Mouse (Mus musculus) intestine, embryonic 15.5 days (tissue): ENCODE measurements around the gene Rps6ka5. TPM values are rescaled to one million over a fixed set of nuclear protein-coding genes. Genes with fewer than 3 reads are reported as not detected.

Experiments
- ATAC-seq: fragments of 200-750 bp; cut with Nextera tagmentation; 2 replicates; pipeline ENCODE4 v1.8.0; 2017; ENCODE audit warnings: moderate TSS enrichment, moderate library complexity
- H3K27ac ChIP-seq: fragments of 300-500 bp; sonication (generic); 2 replicates; pipeline ENCODE4 v1.5.1; 2015; ENCODE audit warnings: mild to moderate bottlenecking, inconsistent platforms
- H3K27me3 ChIP-seq: fragments of 300-500 bp; sonication (generic); replicated peaks from 2 replicates; pipeline ENCODE4 v1.6.1; 2015; ENCODE audit warnings: inconsistent platforms
- H3K36me3 ChIP-seq: fragments of 300-500 bp; sonication (generic); 2 replicates; pipeline ENCODE4 v1.6.1; 2015; ENCODE audit warnings: inconsistent platforms
- H3K4me1 ChIP-seq: fragments of 300-500 bp; sonication (generic); replicated peaks from 2 replicates; pipeline ENCODE4 v1.6.1; 2015; ENCODE audit warnings: inconsistent platforms
- H3K4me2 ChIP-seq: fragments of 300-500 bp; sonication (generic); replicated peaks from 2 replicates; pipeline ENCODE4 v1.6.1; 2015; ENCODE audit warnings: mild to moderate bottlenecking, inconsistent platforms
- H3K4me3 ChIP-seq: fragments of 300-500 bp; sonication (generic); replicated peaks from 2 replicates; pipeline ENCODE4 v1.5.1; 2015; ENCODE audit warnings: inconsistent platforms
- H3K9ac ChIP-seq: fragments of 300-500 bp; sonication (generic); 2 replicates; pipeline ENCODE4 v1.6.1; 2015; ENCODE audit warnings: inconsistent platforms
- H3K9me3 ChIP-seq: fragments of 300-500 bp; sonication (generic); 2 replicates; pipeline ENCODE4 v1.6.1; 2016; ENCODE audit warnings: inconsistent platforms
- WGBS: fragments of 180-500 bp; shearing (Covaris S2); methylation state at CpG from one replicate; pipeline ENCODE4 v1.1.7; 2015; 5-methylcytosine and 5-hydroxymethylcytosine counted together
- polyA plus RNA-seq: library from polyadenylated mRNA; unstranded; fragments of >200 nt; fragmentation: Nextera tagmentation; extraction: Ambion mirVana; gene quantifications from 2 replicates; pipeline ENCODE4 v1.2.1, GENCODE M21; 2015

Gene Rps6ka5
- polyA plus RNA-seq, 1 experiment from 2014 or later, result 2.5 TPM

- Histone ChIP-seq H3K4me1 (no peaks in the 10 kb centered on the region), H3K4me3 (no peak overlapping the region), H3K9ac (no peak overlapping the region), H3K27me3 (no peaks in the 10 kb centered on the region), H3K36me3 (no peaks in the 10 kb centered on the region), H3K9me3 (no peaks in the 10 kb centered on the region), H3K4me2 (no peak overlapping the region), H3K27ac (no peak overlapping the region)
- no peak for ATAC-seq
Observed at GRCm38 (mm10) chr12:100717446-100717845, 9.3 kb downstream of the Rps6ka5 start.

- no peak for ATAC-seq
- Histone ChIP-seq H3K9me3 (no peaks in the 10 kb centered on the region), H3K27ac (no peak overlapping the region), H3K4me3 (no peak overlapping the region), H3K4me2 (no peak overlapping the region), H3K9ac (no peak overlapping the region), H3K36me3 (no peaks in the 10 kb centered on the region), H3K4me1 (no peaks in the 10 kb centered on the region), H3K27me3 (no peaks in the 10 kb centered on the region)
- 80% methylated on average over 4 of the region's 4 CpGs for WGBS
Observed at GRCm38 (mm10) chr12:100716969-100717368, 9.8 kb downstream of the Rps6ka5 start.

- H3K9ac ChIP-seq, result no peak overlapping the region
- no peak for ATAC-seq
- no peak overlapping the region for H3K27ac ChIP-seq
- H3K36me3 ChIP-seq, result no peaks in the 10 kb centered on the region
- H3K4me2 ChIP-seq, result no peak overlapping the region
- no peaks in the 10 kb centered on the region for H3K4me1 ChIP-seq
- no peak overlapping the region for H3K4me3 ChIP-seq
- no peaks in the 10 kb centered on the region for H3K9me3 ChIP-seq
- WGBS, result 55% methylated on average over 5 of the region's 5 CpGs
- H3K27me3 ChIP-seq, result no peaks in the 10 kb centered on the region
Observed at GRCm38 (mm10) chr12:100711819-100712218, 15.0 kb downstream of the Rps6ka5 start.

GRCm38 (mm10) chr12:100711116-100711691 lies 15.6 kb downstream of the Rps6ka5 start:
- no peak overlapping the region for H3K4me2 ChIP-seq
- 67% methylated on average over 10 of the region's 10 CpGs for WGBS
- no peak overlapping the region for H3K4me3 ChIP-seq
- no peak for ATAC-seq
- H3K27ac ChIP-seq, result no peak overlapping the region
- no peak overlapping the region for H3K9ac ChIP-seq
- no peaks in the 10 kb centered on the region for H3K4me1 ChIP-seq
- H3K36me3 ChIP-seq, result no peaks in the 10 kb centered on the region
- H3K9me3 ChIP-seq, result no peaks in the 10 kb centered on the region
- no peaks in the 10 kb centered on the region for H3K27me3 ChIP-seq

GRCm38 (mm10) chr12:100710432-100710831 lies 16.4 kb downstream of the Rps6ka5 start:
- Histone ChIP-seq H3K36me3 (no peaks in the 10 kb centered on the region), H3K9me3 (no peaks in the 10 kb centered on the region), H3K4me3 (no peak overlapping the region), H3K27ac (no peak overlapping the region), H3K4me1 (no peaks in the 10 kb centered on the region), H3K4me2 (no peak overlapping the region), H3K27me3 (no peaks in the 10 kb centered on the region), H3K9ac (no peak overlapping the region)
- no peak for ATAC-seq
- WGBS, result 17% methylated on average over 1 of the region's 1 CpGs

GRCm38 (mm10) chr12:100707312-100707711 lies 19.5 kb downstream of the Rps6ka5 start:
- WGBS, result 84% methylated on average over 2 of the region's 2 CpGs
- H3K4me1 ChIP-seq, result no peaks in the 10 kb centered on the region
- no peaks in the 10 kb centered on the region for H3K9me3 ChIP-seq
- H3K27me3 ChIP-seq, result no peaks in the 10 kb centered on the region
- no peak overlapping the region for H3K4me2 ChIP-seq
- H3K9ac ChIP-seq, result no peak overlapping the region
- no peak overlapping the region for H3K4me3 ChIP-seq
- ATAC-seq, result no peak
- no peak overlapping the region for H3K27ac ChIP-seq
- H3K36me3 ChIP-seq, result no peaks in the 10 kb centered on the region

GRCm38 (mm10) chr12:100705057-100705722 lies 21.6 kb downstream of the Rps6ka5 start:
- WGBS, result 83% methylated on average over 5 of the region's 5 CpGs
- no peaks in the 10 kb centered on the region for H3K36me3 ChIP-seq
- no peaks in the 10 kb centered on the region for H3K9me3 ChIP-seq
- H3K4me2 ChIP-seq, result no peak overlapping the region
- no peaks in the 10 kb centered on the region for H3K27me3 ChIP-seq
- H3K4me3 ChIP-seq, result no peak overlapping the region
- no peak overlapping the region for H3K27ac ChIP-seq
- no peaks in the 10 kb centered on the region for H3K4me1 ChIP-seq
- no peak for ATAC-seq
- no peak overlapping the region for H3K9ac ChIP-seq

- WGBS, result 83% methylated on average over 1 of the region's 1 CpGs
- Histone ChIP-seq H3K9ac (no peak overlapping the region), H3K27ac (no peak overlapping the region), H3K4me3 (no peak overlapping the region), H3K27me3 (no peaks in the 10 kb centered on the region), H3K36me3 (no peaks in the 10 kb centered on the region), H3K9me3 (no peaks in the 10 kb centered on the region), H3K4me1 (no peaks in the 10 kb centered on the region), H3K4me2 (no peak overlapping the region)
- no peak for ATAC-seq
Observed at GRCm38 (mm10) chr12:100698019-100698418, 28.8 kb downstream of the Rps6ka5 start.

GRCm38 (mm10) chr12:100696621-100697020 lies 30.2 kb downstream of the Rps6ka5 start:
- H3K9ac ChIP-seq, result no peak overlapping the region
- H3K4me2 ChIP-seq, result no peak overlapping the region
- no peaks in the 10 kb centered on the region for H3K9me3 ChIP-seq
- H3K36me3 ChIP-seq, result no peaks in the 10 kb centered on the region
- no peaks in the 10 kb centered on the region for H3K27me3 ChIP-seq
- ATAC-seq, result no peak
- WGBS, result 26% methylated on average over 4 of the region's 4 CpGs
- H3K4me3 ChIP-seq, result no peak overlapping the region
- H3K27ac ChIP-seq, result no peak overlapping the region
- H3K4me1 ChIP-seq, result no peaks in the 10 kb centered on the region

GRCm38 (mm10) chr12:100695252-100695651 lies 31.5 kb downstream of the Rps6ka5 start:
- Histone ChIP-seq H3K9me3 (no peaks in the 10 kb centered on the region), H3K27me3 (no peaks in the 10 kb centered on the region), H3K4me3 (no peak overlapping the region), H3K4me2 (no peak overlapping the region), H3K9ac (no peak overlapping the region), H3K4me1 (no peaks in the 10 kb centered on the region), H3K36me3 (no peaks in the 10 kb centered on the region), H3K27ac (no peak overlapping the region)
- no peak for ATAC-seq
- WGBS, result 85% methylated on average over 3 of the region's 3 CpGs

- H3K9ac ChIP-seq, result no peak overlapping the region
- 57% methylated on average over 3 of the region's 3 CpGs for WGBS
Observed at GRCm38 (mm10) chr12:100692208-100692607, 34.6 kb downstream of the Rps6ka5 start.

GRCm38 (mm10) chr12:100690444-100690843 lies 36.3 kb downstream of the Rps6ka5 start:
- no peak overlapping the region for H3K4me3 ChIP-seq
- H3K4me1 ChIP-seq, result no peaks in the 10 kb centered on the region
- no peak overlapping the region for H3K27ac ChIP-seq
- no peaks in the 10 kb centered on the region for H3K27me3 ChIP-seq
- no peaks in the 10 kb centered on the region for H3K36me3 ChIP-seq
- H3K9ac ChIP-seq, result no peak overlapping the region
- no peak overlapping the region for H3K4me2 ChIP-seq
- no peak for ATAC-seq
- 85% methylated on average over 5 of the region's 5 CpGs for WGBS
- no peaks in the 10 kb centered on the region for H3K9me3 ChIP-seq

More at GRCm38 (mm10) chr12:100692208-100692607, 34.6 kb downstream of the Rps6ka5 start:
- Histone ChIP-seq H3K27me3 (no peaks in the 10 kb centered on the region), H3K4me1 (no peaks in the 10 kb centered on the region), H3K4me3 (no peak overlapping the region), H3K4me2 (no peak overlapping the region), H3K27ac (no peak overlapping the region), H3K9me3 (no peaks in the 10 kb centered on the region), H3K36me3 (no peaks in the 10 kb centered on the region)
- ATAC-seq, result no peak

GRCm38 (mm10) chr12:100688177-100688576 lies 38.6 kb downstream of the Rps6ka5 start:
- Histone ChIP-seq H3K27ac (no peak overlapping the region), H3K4me1 (no peaks in the 10 kb centered on the region), H3K36me3 (no peaks in the 10 kb centered on the region), H3K9ac (no peak overlapping the region), H3K4me2 (no peak overlapping the region), H3K4me3 (no peak overlapping the region), H3K27me3 (no peaks in the 10 kb centered on the region), H3K9me3 (no peaks in the 10 kb centered on the region)
- ATAC-seq, result no peak
